Mouse (Mus musculus): Measurements from ENCODE around the gene Pfdn2. TPM values are rescaled to one million over a fixed set of nuclear protein-coding genes. Genes with fewer than 3 reads are reported as not detected.

The Pfdn2 gene
- polyA plus RNA-seq, 1 experiment from 2014 or later = 152 TPM

GRCm38 (mm10) chr1:171360253-171360652 is 14.8 kb downstream of the Pfdn2 start:
- Histone ChIP-seq H3K36me3 (peaks cover 26% of the 10 kb centered on the region), H3K9ac (peak overlapping the region; percentile 70), H3K4me2 (peak overlapping the region; percentile 91), H3K27ac (replicated peaks) (peak overlapping the region; percentile 80), H3K27me3 (no peaks in the 10 kb centered on the region), H3K4me1 (replicated peaks) (peaks cover 19% of the 10 kb centered on the region), H3K9me3 (0 out of 2 replicates have a peak, but pooled peaks cover 3% of the 10 kb centered on the region), H3K4me3 (peak overlapping the region; percentile 60)
- 9% methylated on average over 25 of the region's 26 CpGs for WGBS
- ATAC-seq (ENCODE audit: low read depth) = no peak; the same call in none of the 2 replicates

- Histone ChIP-seq H3K9me3 (0 out of 2 replicates have a peak, but pooled peaks cover 3% of the 10 kb centered on the region), H3K4me2 (peak within 1 kb of the TSS; percentile 91), H3K4me1 (replicated peaks) (peaks cover 19% of the 10 kb centered on the region), H3K27me3 (no peaks in the 10 kb centered on the region), H3K36me3 (peaks cover 26% of the 10 kb centered on the region), H3K4me3 (peak within 1 kb of the TSS; percentile 60), H3K27ac (replicated peaks) (peak within 1 kb of the TSS; percentile 80), H3K9ac (peak within 1 kb of the TSS; percentile 70)
- peak; percentile 95 for ATAC-seq (ENCODE audit: low read depth)
- under 1% methylated on average over 21 of the region's 21 CpGs for WGBS
These were observed 15.2 kb downstream of the Pfdn2 start, which contains the start of gene Klhdc9 for GRCm38 (mm10) chr1:171360656-171361055. Gene Klhdc9, minus strand, starts transcription at chr1:171360798.

- peak; percentile 83 for ATAC-seq (ENCODE audit: low read depth)
- Histone ChIP-seq H3K36me3 (peaks cover 25% of the 10 kb centered on the region), H3K4me2 (peak overlapping the region; percentile 91), H3K27me3 (no peaks in the 10 kb centered on the region), H3K27ac (replicated peaks) (peak overlapping the region; percentile 80), H3K9me3 (0 out of 2 replicates have a peak, but pooled peaks cover 3% of the 10 kb centered on the region), H3K4me1 (replicated peaks) (peaks cover 19% of the 10 kb centered on the region), H3K9ac (peak overlapping the region; percentile 70), H3K4me3 (peak overlapping the region; percentile 60)
- WGBS = 38% methylated on average over 16 of the region's 16 CpGs
These were observed 15.9 kb downstream of the Pfdn2 start for GRCm38 (mm10) chr1:171361106-171362103.

GRCm38 (mm10) chr1:171365934-171366333 is 20.5 kb downstream of the Pfdn2 start:
- WGBS = 66% methylated on average over 7 of the region's 7 CpGs
- H3K27me3 ChIP-seq = no peaks in the 10 kb centered on the region
- H3K9me3 ChIP-seq = no peaks in the 10 kb centered on the region
- peaks cover 7% of the 10 kb centered on the region for H3K4me1 ChIP-seq (replicated peaks)
- no peak overlapping the region for H3K4me3 ChIP-seq
- ATAC-seq (ENCODE audit: low read depth) = no peak
- H3K27ac ChIP-seq (replicated peaks) = no peak overlapping the region
- no peak overlapping the region for H3K4me2 ChIP-seq
- no peak overlapping the region for H3K9ac ChIP-seq
- H3K36me3 ChIP-seq = no peaks in the 10 kb centered on the region

GRCm38 (mm10) chr1:171369845-171370556 is 24.5 kb downstream of the Pfdn2 start, which contains the start of gene Nectin4:
Gene Nectin4, plus strand, starts transcription at chr1:171370099.
- Histone ChIP-seq H3K4me1 (replicated peaks) (no peaks in the 10 kb centered on the region), H3K9ac (no peak within 1 kb of the TSS), H3K9me3 (no peaks in the 10 kb centered on the region), H3K27me3 (peaks cover 3% of the 10 kb centered on the region; the same call in 1 of the 2 replicates), H3K4me2 (no peak within 1 kb of the TSS), H3K27ac (replicated peaks) (no peak within 1 kb of the TSS), H3K36me3 (no peaks in the 10 kb centered on the region), H3K4me3 (no peak within 1 kb of the TSS)
- WGBS = 41% methylated on average over 20 of the region's 20 CpGs
- ATAC-seq (ENCODE audit: low read depth) = no peak

GRCm38 (mm10) chr1:171372880-171373279 is 27.4 kb downstream of the Pfdn2 start:
- Histone ChIP-seq H3K27me3 (peaks cover 3% of the 10 kb centered on the region; the same call in 1 of the 2 replicates), H3K4me3 (no peak overlapping the region), H3K4me2 (no peak overlapping the region), H3K9ac (no peak overlapping the region), H3K36me3 (no peaks in the 10 kb centered on the region), H3K9me3 (no peaks in the 10 kb centered on the region), H3K4me1 (replicated peaks) (no peaks in the 10 kb centered on the region), H3K27ac (replicated peaks) (no peak overlapping the region)
- ATAC-seq (ENCODE audit: low read depth) = no peak
- 49% methylated on average over 3 of the region's 3 CpGs for WGBS

- H3K4me1 ChIP-seq (replicated peaks) = no peaks in the 10 kb centered on the region
- H3K27ac ChIP-seq (replicated peaks) = no peak overlapping the region
- no peak overlapping the region for H3K4me3 ChIP-seq
- H3K9ac ChIP-seq = no peak overlapping the region
- no peak for ATAC-seq (ENCODE audit: low read depth)
- H3K4me2 ChIP-seq = no peak overlapping the region
- H3K27me3 ChIP-seq = peaks cover 3% of the 10 kb centered on the region; the same call in 1 of the 2 replicates
- 5% methylated on average over 4 of the region's 4 CpGs for WGBS
- H3K36me3 ChIP-seq = no peaks in the 10 kb centered on the region
- H3K9me3 ChIP-seq = no peaks in the 10 kb centered on the region
These were observed 28.5 kb downstream of the Pfdn2 start for GRCm38 (mm10) chr1:171373946-171374345.

GRCm38 (mm10) chr1:171375646-171376097 is 30.2 kb downstream of the Pfdn2 start:
- Histone ChIP-seq H3K27me3 (peaks cover 13% of the 10 kb centered on the region), H3K36me3 (no peaks in the 10 kb centered on the region), H3K9ac (no peak overlapping the region), H3K4me1 (replicated peaks) (peaks cover 9% of the 10 kb centered on the region), H3K4me2 (no peak overlapping the region), H3K27ac (replicated peaks) (no peak overlapping the region), H3K4me3 (no peak overlapping the region), H3K9me3 (no peaks in the 10 kb centered on the region)
- WGBS = 48% methylated on average over 9 of the region's 9 CpGs
- no peak for ATAC-seq (ENCODE audit: low read depth)

- Histone ChIP-seq H3K9ac (no peak overlapping the region), H3K36me3 (no peaks in the 10 kb centered on the region), H3K4me2 (no peak overlapping the region), H3K9me3 (no peaks in the 10 kb centered on the region), H3K27me3 (peaks cover 27% of the 10 kb centered on the region), H3K4me3 (no peak overlapping the region), H3K27ac (replicated peaks) (no peak overlapping the region), H3K4me1 (replicated peaks) (peaks cover 9% of the 10 kb centered on the region)
- WGBS = 87% methylated on average over 6 of the region's 6 CpGs
- ATAC-seq (ENCODE audit: low read depth) = no peak
These were observed 32.8 kb downstream of the Pfdn2 start for GRCm38 (mm10) chr1:171378298-171378697.

GRCm38 (mm10) chr1:171379935-171380599 is 34.6 kb downstream of the Pfdn2 start:
- Histone ChIP-seq H3K27ac (replicated peaks) (peak overlapping the region; percentile 59), H3K9ac (peak overlapping the region; percentile 54), H3K9me3 (no peaks in the 10 kb centered on the region), H3K27me3 (peaks cover 30% of the 10 kb centered on the region), H3K36me3 (no peaks in the 10 kb centered on the region), H3K4me1 (replicated peaks) (peaks cover 9% of the 10 kb centered on the region), H3K4me2 (peak overlapping the region; percentile 52), H3K4me3 (peak overlapping the region; percentile 30)
- peak; percentile 82 for ATAC-seq (ENCODE audit: low read depth)
- WGBS = 2% methylated on average over 31 of the region's 31 CpGs

GRCm38 (mm10) chr1:171382096-171382620 is 36.7 kb downstream of the Pfdn2 start:
- Histone ChIP-seq H3K36me3 (no peaks in the 10 kb centered on the region), H3K4me3 (no peak overlapping the region), H3K27me3 (peaks cover 30% of the 10 kb centered on the region), H3K9me3 (no peaks in the 10 kb centered on the region), H3K4me1 (replicated peaks) (peaks cover 9% of the 10 kb centered on the region), H3K4me2 (no peak overlapping the region), H3K9ac (no peak overlapping the region), H3K27ac (replicated peaks) (no peak overlapping the region)
- no peak for ATAC-seq (ENCODE audit: low read depth)
- 78% methylated on average over 11 of the region's 11 CpGs for WGBS

Data from neural tube, embryonic 13.5 days (tissue).